Mouse (Mus musculus) forebrain, postnatal 0 days (tissue): ENCODE measurements around the gene Slc6a19. TPM values are rescaled to one million over a fixed set of nuclear protein-coding genes. Genes with fewer than 3 reads are reported as not detected.
A peak's percentile ranks its signal among the peaks of the same experiment; 100 is the strongest.

Experiments
- ATAC-seq: fragments of 200-750 bp; cut with Nextera tagmentation; 2 replicates; pipeline ENCODE4 v1.8.0; 2017; ENCODE audit warnings: mild to moderate bottlenecking, moderate library complexity
- DNase-seq: peaks from one replicate; pipeline ENCODE4 v3.0.0-alpha.2; 2015
- H3K27ac ChIP-seq: fragments of 300-500 bp; sonication (generic); 2 replicates; pipeline ENCODE4 v1.5.1; 2014; ENCODE audit warnings: low read depth, mild to moderate bottlenecking, antibody characterized with exemption, low read length, moderate library complexity, mixed read lengths
- H3K27me3 ChIP-seq: fragments of 300-500 bp; sonication (generic); 2 replicates; pipeline ENCODE4 v1.6.1; 2014; ENCODE audit warnings: mild to moderate bottlenecking, low read length, mixed read lengths; ENCODE audit not compliant: insufficient read depth
- H3K36me3 ChIP-seq: fragments of 300-500 bp; sonication (generic); 2 replicates; pipeline ENCODE4 v1.6.1; 2014; ENCODE audit warnings: mild to moderate bottlenecking, moderate library complexity; ENCODE audit not compliant: insufficient read depth
- H3K4me1 ChIP-seq: fragments of 300-500 bp; sonication (generic); 2 replicates; pipeline ENCODE4 v1.6.1; 2014; ENCODE audit warnings: antibody characterized with exemption; ENCODE audit not compliant: insufficient read depth
- H3K4me2 ChIP-seq: fragments of 300-500 bp; sonication (generic); 2 replicates; pipeline ENCODE4 v1.6.1; 2014; ENCODE audit warnings: low read depth, mild to moderate bottlenecking, moderate library complexity
- H3K4me3 ChIP-seq: fragments of 300-500 bp; sonication (generic); 2 replicates; pipeline ENCODE4 v1.5.1; 2014; ENCODE audit warnings: low read depth, low read length, mixed read lengths
- H3K9ac ChIP-seq: fragments of 300-500 bp; sonication (generic); 2 replicates; pipeline ENCODE4 v1.6.1; 2014; ENCODE audit warnings: mild to moderate bottlenecking
- H3K9me3 ChIP-seq: fragments of 300-500 bp; sonication (generic); 2 replicates; pipeline ENCODE4 v1.6.1; 2016; ENCODE audit warnings: low read length
- CTCF ChIP-seq: sonication (generic); IDR thresholded peaks from 2 replicates; pipeline ENCODE4 v1.5.1; 2016; ENCODE audit warnings: antibody characterized with exemption, control low read depth, low read depth
- WGBS: fragments of 180-500 bp; shearing (Covaris S2); extraction: QIAGEN DNeasy Blood & Tissue Kit; methylation state at CpG from one replicate; pipeline ENCODE4 v1.1.7; 2014; 5-methylcytosine and 5-hydroxymethylcytosine counted together
- polyA plus RNA-seq: library from polyadenylated mRNA; unstranded; fragments of >200 nt; fragmentation: Nextera tagmentation; extraction: Ambion mirVana; gene quantifications from 2 replicates; pipeline ENCODE4 v1.2.1, GENCODE M21; 2015
- total RNA-seq: library from RNA; depleted of rRNA; stranded (reverse); fragments of >200 nt; gene quantifications from 2 replicates; pipeline ENCODE4 v1.2.3, GENCODE M21; 2014

Gene Slc6a19
- total and polyA plus RNA-seq, 2 experiments from 2014 or later = 0.22 to 0.43 TPM

DNA sequence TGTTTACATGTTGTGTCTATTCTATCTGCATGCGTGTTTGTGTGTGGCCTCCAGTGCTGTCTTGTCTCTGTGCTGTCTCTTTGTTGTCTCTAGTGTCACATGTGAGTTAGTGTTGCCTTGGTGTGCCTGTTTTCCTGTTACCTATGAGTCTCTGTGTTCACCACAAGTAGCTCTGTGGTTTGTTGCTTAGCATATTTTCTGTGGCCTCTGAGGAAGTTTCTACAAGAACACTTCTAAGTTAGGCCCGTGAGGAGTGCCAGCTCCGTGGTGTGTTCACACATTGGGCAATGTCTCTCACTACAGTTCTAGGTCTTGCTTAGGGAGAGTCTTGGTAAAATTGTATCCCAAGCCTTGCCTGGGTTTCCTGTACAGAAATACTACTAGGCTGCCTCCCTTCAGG is 32.3 kb upstream of the Slc6a19 start:
- peaks cover 7% of the 10 kb centered on the region; the same call in 1 of the 2 replicates for H3K27me3 ChIP-seq
- no peak for DNase-seq
- no peaks in the 10 kb centered on the region for H3K9me3 ChIP-seq
- H3K9ac ChIP-seq = no peak overlapping the region
- no peak overlapping the region for H3K27ac ChIP-seq
- H3K4me3 ChIP-seq = no peak overlapping the region
- 87% methylated on average over 3 of the region's 3 CpGs for WGBS
- no peak for ATAC-seq
- no peak for TF ChIP-seq CTCF
- H3K4me2 ChIP-seq = no peak overlapping the region
- H3K36me3 ChIP-seq = no peaks in the 10 kb centered on the region
- H3K4me1 ChIP-seq = no peaks in the 10 kb centered on the region

DNA sequence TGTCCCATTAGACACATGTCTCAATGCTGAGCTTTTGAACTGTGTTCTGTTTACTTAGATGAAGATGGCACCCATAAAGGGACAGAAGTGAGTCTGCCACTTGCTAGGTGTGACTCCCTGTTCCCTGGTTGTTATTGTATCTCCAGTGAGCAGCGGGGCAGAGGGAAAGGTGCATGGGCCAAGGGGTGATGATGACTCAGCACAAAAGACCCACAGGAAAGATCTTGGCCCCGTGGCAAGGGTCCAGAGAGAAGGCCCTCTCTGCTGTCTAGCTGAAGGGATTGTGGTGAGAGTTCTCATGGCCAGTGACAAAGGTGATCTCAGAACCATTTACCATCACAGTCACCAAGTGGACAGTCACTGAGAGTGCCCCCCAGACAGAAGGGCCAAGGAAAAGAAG is 31.3 kb upstream of the Slc6a19 start:
- H3K4me2 ChIP-seq = no peak overlapping the region
- no peak for TF ChIP-seq CTCF
- H3K4me3 ChIP-seq = no peak overlapping the region
- 81% methylated on average over 2 of the region's 2 CpGs for WGBS
- peaks cover 7% of the 10 kb centered on the region; the same call in 1 of the 2 replicates for H3K27me3 ChIP-seq
- H3K27ac ChIP-seq = no peak overlapping the region
- DNase-seq (no peak), ATAC-seq (no peak)
- no peaks in the 10 kb centered on the region for H3K9me3 ChIP-seq
- H3K36me3 ChIP-seq = no peaks in the 10 kb centered on the region
- no peak overlapping the region for H3K9ac ChIP-seq
- H3K4me1 ChIP-seq = no peaks in the 10 kb centered on the region

DNA sequence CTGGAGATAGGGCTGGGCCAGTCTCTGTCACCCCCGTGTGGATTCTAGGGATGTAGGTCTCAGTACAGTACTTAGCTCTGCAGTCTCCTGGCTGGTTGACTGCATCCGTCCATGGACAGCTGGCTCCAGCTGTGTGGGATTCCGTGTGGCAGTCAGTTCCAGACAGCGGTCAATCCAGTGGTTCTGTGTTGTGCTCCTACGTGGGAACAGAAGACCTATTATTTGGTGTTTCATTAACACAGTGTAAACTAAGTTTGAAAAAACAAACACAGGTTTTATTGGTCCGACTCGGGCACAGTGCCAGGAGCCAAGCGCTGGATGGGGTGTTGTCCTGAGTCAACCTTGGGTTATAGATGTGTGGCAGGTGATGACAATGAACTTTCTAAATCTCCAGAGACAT is 30.6 kb upstream of the Slc6a19 start:
- H3K4me2 ChIP-seq = no peak overlapping the region
- no peak for TF ChIP-seq CTCF
- H3K9ac ChIP-seq = no peak overlapping the region
- no peaks in the 10 kb centered on the region for H3K36me3 ChIP-seq
- DNase-seq = no peak
- H3K4me3 ChIP-seq = no peak overlapping the region
- peaks cover 7% of the 10 kb centered on the region; the same call in 1 of the 2 replicates for H3K27me3 ChIP-seq
- no peaks in the 10 kb centered on the region for H3K4me1 ChIP-seq
- WGBS = 84% methylated on average over 8 of the region's 8 CpGs
- H3K27ac ChIP-seq = no peak overlapping the region
- H3K9me3 ChIP-seq = no peaks in the 10 kb centered on the region
- no peak for ATAC-seq

DNA sequence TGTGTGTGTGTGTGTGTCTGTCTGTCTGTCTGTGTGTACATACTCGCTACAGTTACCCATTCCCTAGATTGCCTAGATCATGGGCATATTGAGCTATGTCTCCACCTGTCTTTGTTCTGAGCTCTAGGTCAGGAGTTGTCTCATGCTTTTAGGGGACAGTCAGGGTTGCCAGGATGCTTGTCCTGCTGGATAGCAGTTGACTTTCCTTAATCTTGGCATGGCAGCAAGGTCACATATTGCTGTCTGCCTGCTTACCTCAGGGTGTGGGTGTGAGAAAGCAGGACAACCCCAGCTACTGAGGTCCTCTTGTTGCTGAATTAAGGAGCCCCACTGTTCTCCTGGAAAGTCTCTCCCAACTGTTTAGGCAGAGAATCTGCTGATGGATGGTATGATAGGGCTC is 29.7 kb upstream of the Slc6a19 start:
- DNase-seq (no peak), ATAC-seq (no peak)
- H3K36me3 ChIP-seq = no peaks in the 10 kb centered on the region
- no peak overlapping the region for H3K9ac ChIP-seq
- WGBS = 91% methylated on average over 1 of the region's 1 CpGs
- no peak overlapping the region for H3K4me3 ChIP-seq
- TF ChIP-seq CTCF = no peak
- H3K27me3 ChIP-seq = peaks cover 7% of the 10 kb centered on the region; the same call in 1 of the 2 replicates
- no peak overlapping the region for H3K27ac ChIP-seq
- no peaks in the 10 kb centered on the region for H3K9me3 ChIP-seq
- no peak overlapping the region for H3K4me2 ChIP-seq
- H3K4me1 ChIP-seq = no peaks in the 10 kb centered on the region

DNA sequence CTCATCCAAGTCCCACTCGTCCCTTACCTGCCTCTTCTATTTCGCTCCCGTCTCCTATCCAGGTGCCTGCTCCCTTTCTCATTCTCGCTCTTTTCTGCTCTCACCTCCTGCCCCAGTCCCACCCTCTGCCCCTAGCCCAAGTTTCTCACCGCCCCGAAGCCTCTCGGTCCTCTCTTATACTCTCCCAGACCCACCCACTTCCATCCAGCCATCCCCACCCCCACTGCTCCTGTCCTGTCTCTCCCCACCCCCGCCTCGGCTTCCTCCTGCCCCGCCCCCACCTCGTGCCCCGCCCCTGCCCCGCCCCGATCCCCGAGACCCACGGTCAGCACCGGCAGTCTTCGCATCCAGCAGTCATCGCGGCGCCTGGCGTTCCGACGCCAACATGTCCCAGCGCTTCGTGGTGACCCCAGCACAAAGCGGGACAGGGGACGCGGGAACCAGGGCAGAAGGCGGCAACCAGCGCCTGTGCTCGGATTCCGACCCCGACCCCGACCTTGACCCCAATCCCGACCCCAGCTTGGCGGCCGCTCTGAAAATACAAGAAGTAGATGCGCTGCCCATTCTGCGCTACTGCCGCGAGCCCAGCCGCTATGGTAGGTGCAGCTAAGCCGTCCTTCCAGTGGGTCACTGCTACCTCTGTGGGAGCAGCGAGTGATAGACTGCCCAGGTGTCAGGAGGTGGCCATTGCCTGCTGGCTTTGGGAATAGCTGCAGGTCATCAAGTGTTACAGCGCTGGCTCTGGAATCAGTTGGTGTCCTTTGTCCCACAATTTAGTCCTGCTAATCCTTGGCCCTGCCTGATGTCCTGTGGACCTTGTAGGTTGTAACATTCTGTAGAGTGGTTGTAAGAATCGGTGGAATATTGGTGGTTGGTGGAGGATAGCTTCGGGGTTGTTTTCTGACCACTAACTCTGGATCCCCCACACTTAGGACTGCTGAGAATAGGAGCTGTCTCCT is 28.4 kb upstream of the Slc6a19 start, which contains the start of gene Slc12a7:
Gene Slc12a7 (plus strand): TSS at position 353 of the 959 bp plus-strand sequence.
- DNase-seq (no peak), ATAC-seq (peak; percentile 55)
- no peak for TF ChIP-seq CTCF
- Histone ChIP-seq H3K9me3 (no peaks in the 10 kb centered on the region), H3K27me3 (peaks cover 7% of the 10 kb centered on the region; the same call in 1 of the 2 replicates), H3K4me2 (peak within 1 kb of the TSS; percentile 59), H3K4me1 (no peaks in the 10 kb centered on the region), H3K27ac (no peak within 1 kb of the TSS), H3K9ac (peak within 1 kb of the TSS; percentile 31; the same call in 1 of the 2 replicates), H3K36me3 (no peaks in the 10 kb centered on the region), H3K4me3 (peak within 1 kb of the TSS; percentile 31)
- 5% methylated on average over 46 of the region's 48 CpGs for WGBS

DNA sequence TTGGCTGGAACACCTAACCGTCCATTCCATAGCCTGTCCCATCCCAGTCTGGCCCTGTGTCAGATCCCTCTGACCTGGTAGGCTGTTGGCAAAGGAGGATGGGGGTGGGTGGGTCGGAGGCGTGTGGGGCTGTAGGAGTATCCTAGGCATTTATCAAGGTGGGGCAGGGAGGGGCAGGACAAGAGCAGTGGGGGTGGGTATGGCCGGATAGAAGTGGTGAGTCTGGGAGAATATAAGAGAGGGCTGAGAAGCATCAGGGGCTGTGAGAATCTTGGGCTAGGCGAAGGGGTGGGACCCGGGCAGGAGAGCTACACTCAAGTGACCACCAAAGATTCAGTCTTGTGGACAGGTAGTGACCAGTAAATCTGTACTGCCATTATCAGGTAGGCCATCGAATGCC is 27.6 kb upstream of the Slc6a19 start:
- Histone ChIP-seq H3K27ac (no peak overlapping the region), H3K9me3 (no peaks in the 10 kb centered on the region), H3K4me2 (peak overlapping the region; percentile 59), H3K36me3 (no peaks in the 10 kb centered on the region), H3K4me1 (no peaks in the 10 kb centered on the region), H3K9ac (no peak overlapping the region), H3K4me3 (peak overlapping the region; percentile 31), H3K27me3 (peaks cover 7% of the 10 kb centered on the region; the same call in 1 of the 2 replicates)
- no peak for DNase-seq
- no peak for TF ChIP-seq CTCF
- ATAC-seq = no peak
- 78% methylated on average over 7 of the region's 7 CpGs for WGBS

DNA sequence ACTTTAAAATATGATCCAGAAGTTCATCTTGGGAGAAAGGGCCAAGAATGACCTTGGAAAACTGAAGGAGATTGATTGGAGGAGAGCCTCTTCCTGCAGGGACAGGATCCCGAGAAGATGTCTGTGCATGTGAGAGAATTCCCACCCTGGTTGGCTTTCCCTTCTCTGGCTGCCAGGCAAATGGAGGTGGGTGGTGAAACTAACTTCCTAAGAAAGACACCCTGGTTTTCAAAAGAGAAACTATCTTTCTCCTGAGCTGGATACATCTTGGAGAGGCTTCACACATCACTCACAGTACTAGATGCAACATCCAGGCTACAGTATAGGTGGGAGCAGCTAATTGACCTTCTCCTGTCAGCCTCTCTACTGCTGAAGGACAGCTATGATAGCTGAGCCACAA is 26.2 kb upstream of the Slc6a19 start:
- no peak for DNase-seq
- H3K4me2 ChIP-seq = no peak overlapping the region
- H3K36me3 ChIP-seq = no peaks in the 10 kb centered on the region
- TF ChIP-seq CTCF = no peak
- H3K27me3 ChIP-seq = peaks cover 7% of the 10 kb centered on the region; the same call in 1 of the 2 replicates
- no peak overlapping the region for H3K9ac ChIP-seq
- H3K27ac ChIP-seq = no peak overlapping the region
- 97% methylated on average over 1 of the region's 1 CpGs for WGBS
- ATAC-seq = no peak
- H3K4me3 ChIP-seq = no peak overlapping the region
- no peaks in the 10 kb centered on the region for H3K9me3 ChIP-seq
- no peaks in the 10 kb centered on the region for H3K4me1 ChIP-seq
